Mouse (Mus musculus) Muller cell, postnatal 12 days (primary cell): Measurements from ENCODE around the gene Ankrd44.

Experiments used
- DNase-seq: peaks from one replicate; pipeline ENCODE4 v3.0.0-alpha.2; 2015; ENCODE audit errors: inconsistent ontology term

Ankrd44 gene

GRCm38 (mm10) chr1:54765632-54766238 lies 160.5 kb downstream of the Ankrd44 start:
- peak; percentile 91 for DNase-seq

- DNase-seq = no peak
Observed at GRCm38 (mm10) chr1:54762216-54762807, 163.9 kb downstream of the Ankrd44 start.

DNA sequence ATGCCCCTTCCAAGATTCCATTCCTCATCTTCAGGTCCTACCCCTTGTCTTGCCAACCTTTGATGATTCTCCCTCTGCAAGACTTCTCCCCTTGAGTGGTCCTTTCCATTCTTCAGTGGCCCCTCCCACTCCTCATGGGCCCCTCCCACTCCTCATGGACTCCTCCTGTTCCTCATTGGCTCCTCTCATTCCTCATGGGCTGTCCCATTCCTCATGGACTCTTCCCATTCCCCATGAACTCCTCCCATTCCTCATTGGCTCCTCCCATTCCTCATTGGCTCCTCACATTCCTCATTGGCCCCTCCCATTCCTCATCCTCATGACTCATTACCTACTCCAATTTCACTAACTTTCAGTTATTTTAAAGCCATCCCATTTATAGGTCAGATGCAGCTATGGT lies 166.3 kb downstream of the Ankrd44 start:
- no peak for DNase-seq

DNA sequence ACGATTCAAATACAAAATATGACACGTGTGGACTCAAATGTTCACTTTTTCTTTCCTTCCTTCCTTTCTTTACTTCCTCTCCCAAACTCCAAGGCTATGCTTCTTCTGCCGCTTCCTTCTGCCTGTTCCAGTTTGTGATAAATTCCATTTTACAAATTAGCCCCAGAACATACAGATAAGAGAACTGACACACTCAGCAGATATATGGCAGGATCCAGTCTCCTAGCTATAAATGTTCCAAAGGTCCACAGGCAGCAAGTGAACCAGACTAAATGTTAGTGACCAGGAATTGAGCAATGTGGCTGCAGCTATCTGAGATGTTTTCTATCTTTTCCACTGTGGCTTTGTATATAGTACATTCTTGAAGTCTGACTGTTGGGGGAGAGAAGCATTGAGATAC lies 168.9 kb downstream of the Ankrd44 start:
- DNase-seq = no peak

- DNase-seq = no peak
Observed at GRCm38 (mm10) chr1:54755690-54756365, 170.4 kb downstream of the Ankrd44 start.

- no peak for DNase-seq
Observed at GRCm38 (mm10) chr1:54749961-54750360, 176.2 kb downstream of the Ankrd44 start.

GRCm38 (mm10) chr1:54749516-54749915 lies 176.7 kb downstream of the Ankrd44 start:
- no peak for DNase-seq

DNA sequence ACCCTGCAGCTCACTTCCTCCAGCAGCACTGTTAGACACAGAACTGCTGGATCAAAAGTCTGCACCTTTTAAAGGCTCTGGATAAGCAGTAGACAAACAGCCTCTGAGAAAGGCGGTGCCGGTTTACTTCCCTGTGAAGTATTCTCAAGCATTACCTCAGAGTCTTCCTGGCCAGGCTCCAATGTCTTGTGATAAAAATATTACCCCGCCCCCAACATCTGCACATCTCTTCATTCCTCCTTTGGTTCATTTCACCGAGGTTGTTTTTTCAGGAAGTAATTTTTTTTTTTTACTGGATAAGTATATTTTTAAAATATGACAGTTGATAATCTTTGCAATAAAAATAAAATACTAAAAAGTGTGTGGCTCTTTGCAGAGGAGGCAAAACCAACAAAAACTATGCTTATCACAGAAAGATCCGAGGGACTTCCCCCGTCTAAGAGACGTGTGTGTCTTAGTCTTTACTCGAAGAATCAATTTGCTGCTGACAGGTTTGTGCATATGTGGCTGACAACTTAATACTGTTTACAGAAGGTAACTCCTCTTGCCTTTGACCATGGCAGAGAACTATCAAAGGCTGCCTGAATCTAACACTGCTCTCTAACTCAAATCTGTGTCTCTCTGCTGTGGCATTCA lies 178.3 kb downstream of the Ankrd44 start:
- no peak for DNase-seq

DNA sequence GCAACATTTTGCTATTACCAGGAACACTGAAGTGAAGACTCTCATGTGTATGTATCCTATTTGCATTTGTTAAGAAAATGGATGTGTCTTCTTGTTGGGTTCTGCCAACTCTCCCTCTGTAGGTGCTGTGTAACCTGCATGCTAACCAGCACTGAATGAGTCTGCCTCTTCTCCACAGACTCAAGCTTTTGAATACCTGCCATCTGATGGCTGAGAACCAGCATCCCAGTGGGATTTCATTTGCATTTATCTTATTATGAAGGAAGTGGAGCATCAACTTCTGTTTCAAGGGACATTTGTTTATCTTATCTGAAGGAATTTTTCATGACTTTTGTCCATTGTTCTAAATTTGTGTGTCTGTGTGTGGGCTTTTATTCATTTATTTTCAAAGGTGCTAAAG lies 180.5 kb downstream of the Ankrd44 start:
- no peak for DNase-seq

DNA sequence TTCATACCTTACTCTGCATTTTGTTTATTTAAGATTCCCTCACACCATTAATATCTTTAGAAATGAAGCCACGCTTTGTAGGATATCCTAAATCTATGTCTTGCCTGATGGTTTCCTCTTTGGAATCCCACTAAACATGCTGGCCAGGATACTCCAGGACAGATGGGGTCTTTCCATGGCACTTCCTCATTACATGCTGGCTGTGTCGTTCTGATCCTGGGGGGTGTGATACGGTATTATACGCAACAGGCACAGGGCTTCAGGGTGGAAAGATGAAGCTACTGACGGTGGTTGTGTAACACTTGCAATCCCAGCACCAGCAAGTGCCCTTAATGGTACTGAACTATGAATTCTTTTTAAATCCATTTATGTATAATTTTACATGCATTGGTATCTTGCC lies 182.0 kb downstream of the Ankrd44 start:
- DNase-seq = no peak

GRCm38 (mm10) chr1:54743072-54743471 lies 183.1 kb downstream of the Ankrd44 start:
- DNase-seq = no peak

GRCm38 (mm10) chr1:54740936-54741335 lies 185.3 kb downstream of the Ankrd44 start:
- peak; percentile 72 for DNase-seq

DNA sequence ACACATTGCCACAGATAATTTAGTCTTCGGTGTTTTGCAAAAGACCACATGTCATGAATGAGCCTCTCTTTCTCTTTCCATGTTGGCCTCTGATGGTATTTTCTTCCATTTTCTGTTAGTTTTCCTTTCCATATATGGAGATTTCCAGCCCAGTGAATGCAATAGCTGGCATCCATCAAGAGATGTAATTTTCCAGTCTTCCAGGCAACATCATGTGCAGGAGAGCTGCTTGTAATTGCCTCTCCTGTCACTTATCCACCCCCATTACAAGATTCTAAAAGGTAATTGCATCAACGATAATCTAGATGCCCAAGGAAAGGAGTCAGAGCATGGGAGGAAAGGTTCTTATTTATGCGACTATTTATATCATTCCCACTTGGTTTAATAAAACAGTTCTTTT lies 188.7 kb downstream of the Ankrd44 start:
- DNase-seq = no peak

DNA sequence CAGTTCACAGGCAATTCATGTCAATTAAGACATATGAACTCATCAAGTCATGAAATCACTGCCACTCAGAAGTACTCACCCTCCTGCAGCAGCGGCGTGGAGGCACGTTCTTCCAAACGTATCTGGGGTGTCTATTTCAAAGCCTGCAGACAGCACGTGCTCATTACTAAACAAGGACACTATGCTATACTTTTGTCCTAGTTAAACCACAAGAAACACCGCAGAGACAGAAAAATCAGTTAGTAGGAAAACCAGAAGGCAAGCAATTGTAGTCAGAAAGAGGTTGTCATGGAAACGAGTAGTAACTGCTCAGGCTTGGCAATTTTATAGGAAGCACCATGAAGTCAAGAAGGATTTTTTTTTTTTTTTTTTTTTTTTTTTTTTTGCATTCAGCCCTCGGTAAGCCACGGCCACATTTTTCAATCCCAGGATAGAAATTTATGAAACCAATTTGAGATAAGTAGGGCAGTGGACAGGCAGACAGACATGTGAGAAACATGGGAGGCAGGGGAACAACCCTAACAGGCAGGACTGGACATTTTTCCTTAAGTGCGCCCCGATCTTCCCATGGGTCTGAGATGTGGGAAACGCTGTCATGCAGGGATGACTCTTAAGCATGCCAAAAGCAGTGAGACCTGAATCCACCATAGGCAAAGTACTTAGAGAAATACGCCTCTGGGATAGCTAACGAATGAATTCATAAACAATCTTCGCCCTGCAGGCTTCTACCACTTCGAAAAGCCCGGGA lies 191.1 kb downstream of the Ankrd44 start:
- DNase-seq = no peak

- DNase-seq = peak; percentile 51
Observed at GRCm38 (mm10) chr1:54729316-54729715, 196.9 kb downstream of the Ankrd44 start.

- no peak for DNase-seq
Observed at GRCm38 (mm10) chr1:54726555-54726954, 199.6 kb downstream of the Ankrd44 start.

DNA sequence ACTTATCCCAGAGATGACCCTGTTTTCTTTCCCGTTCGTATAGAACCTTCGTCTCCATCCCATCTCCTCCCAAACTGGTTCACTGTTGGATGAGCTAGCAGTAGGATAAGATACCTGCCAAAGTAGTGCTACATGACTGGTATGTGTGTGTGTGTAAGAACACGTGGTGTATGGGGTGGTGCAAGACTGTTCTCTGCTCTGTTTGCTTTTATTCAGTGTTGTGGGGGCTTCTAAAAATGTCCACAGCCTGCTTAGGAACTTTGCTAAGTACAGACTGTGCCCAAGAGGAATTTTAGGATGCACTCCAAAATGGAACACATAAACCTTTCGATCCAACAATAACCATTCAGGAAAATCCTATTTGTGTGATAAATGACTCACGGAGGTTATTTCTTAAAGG lies 209.3 kb downstream of the Ankrd44 start:
- DNase-seq = no peak

- peak; percentile 92 for DNase-seq
Observed at GRCm38 (mm10) chr1:54715061-54715760, 211.0 kb downstream of the Ankrd44 start.

- peak; percentile 50 for DNase-seq
Observed at GRCm38 (mm10) chr1:54713231-54714173, 212.7 kb downstream of the Ankrd44 start.

- DNase-seq = no peak
Observed at GRCm38 (mm10) chr1:54711568-54711967, 214.6 kb downstream of the Ankrd44 start.
